Mouse (Mus musculus) gastrocnemius, adult 18-20 months (tissue): Measurements from ENCODE around the gene Kcp. TPM values are rescaled to one million over a fixed set of nuclear protein-coding genes. Genes with fewer than 3 reads are reported as not detected.

Experiments used
- DNase-seq: peaks from one replicate; pipeline ENCODE4 v3.0.0; 2021; ENCODE audit warnings: low spot score
- total RNA-seq, 2 experiments: library from RNA; stranded (reverse); gene quantifications; 2 replicates each; pipeline ENCODE4 v1.2.3; 2021

Kcp gene
- total RNA-seq, 2 experiments from 2014 or later, result 3.9 to 6.4 TPM

DNA sequence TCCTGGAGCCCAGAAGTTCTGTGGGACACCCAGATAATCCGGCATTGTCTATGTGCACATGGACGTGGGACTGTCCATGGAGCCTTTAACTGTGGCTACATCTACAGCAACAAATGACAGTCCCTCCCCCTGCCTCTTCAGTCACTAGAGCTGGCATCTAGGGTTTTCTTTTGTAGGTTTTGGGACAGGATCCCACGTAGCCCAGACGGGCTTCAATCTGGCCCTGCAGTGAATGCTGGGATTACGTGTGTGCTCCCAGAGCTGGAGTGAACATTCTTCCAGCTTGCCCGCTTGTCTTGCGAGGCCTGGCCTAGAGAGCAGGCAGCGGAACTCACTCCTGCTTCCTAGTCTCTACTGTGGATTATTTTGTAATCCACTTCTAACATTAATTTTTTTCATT, 82.6 kb downstream of the Kcp start:
- no peak for DNase-seq

Other genes with a start within 250 kb of the Kcp start
- 1 to 10 TPM; 2.4 to 3.7 TPM for gene Hilpda, start 235.5 kb downstream of the Kcp start, total RNA-seq
- not detected for gene Fam71f2, start 228.4 kb downstream of the Kcp start, total RNA-seq
- gene Fam71f1, start 188.8 kb downstream of the Kcp start, total RNA-seq, result not detected
- 10 to 100 TPM; 71.3 to 96.1 TPM for gene Calu, start 159.9 kb downstream of the Kcp start, total RNA-seq
- under 1 TPM in 1 of 2 experiments, not detected in 1; 0.26 TPM for gene Opn1sw, start 119.5 kb downstream of the Kcp start, total RNA-seq
- gene Ccdc136, start 111.6 kb downstream of the Kcp start, total RNA-seq, result 10 to 100 TPM; 11.8 to 12.2 TPM
- gene Flnc, start 74.7 kb downstream of the Kcp start, total RNA-seq, result 100 to 1,000 TPM; 349 to 691 TPM
- gene Atp6v1f, start 40.2 kb downstream of the Kcp start, total RNA-seq, result 100 to 1,000 TPM; 118 to 125 TPM
- under 1 TPM in 1 of 2 experiments, not detected in 1; 0.37 TPM for gene Atp6v1fnb, start 36.5 kb downstream of the Kcp start, total RNA-seq
- gene Irf5, start 18.7 kb upstream of the Kcp start, total RNA-seq, result 1 to 10 TPM; 2.9 to 3.9 TPM
- gene Tnpo3, start 101.9 kb upstream of the Kcp start, total RNA-seq, result 10 to 100 TPM; 31.3 to 36.0 TPM
- gene Tspan33, start 186.3 kb upstream of the Kcp start, total RNA-seq, result 1 to 10 TPM; 2.6 to 3.6 TPM
- gene Smo, start 227.6 kb upstream of the Kcp start, total RNA-seq, result 1 to 10 TPM; 2.3 to 3.4 TPM